Mouse (Mus musculus): ENCODE measurements at regions not wholly inside any gene's neighbourhood (a gene's known extent, or its start where the extent isn't known, plus 50 kb on each side); places are given as distances from the start of the nearest gene placed in this dataset.

DNA sequence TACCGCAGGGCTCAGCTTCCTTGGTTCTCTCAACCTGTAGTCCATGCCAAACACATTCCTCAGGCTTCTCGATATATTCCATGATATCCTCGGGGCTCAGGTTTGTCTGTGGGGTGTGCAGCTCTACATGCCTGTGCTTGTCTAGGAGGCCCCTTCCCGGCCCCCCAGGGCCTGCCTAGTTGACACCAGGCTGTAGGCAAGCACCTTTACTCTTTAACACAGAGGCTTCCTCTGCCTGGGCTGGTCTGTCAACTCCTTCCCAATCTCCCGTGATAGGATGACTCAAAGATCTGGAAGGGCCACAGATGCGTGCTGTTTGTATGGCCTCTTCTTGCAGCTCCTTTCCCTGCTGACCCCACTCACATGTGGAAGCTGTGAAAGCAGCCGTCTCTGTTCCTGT is 150.4 kb upstream of the Adam6b start:
- Histone ChIP-seq H3K27me3 (ENCODE audit: insufficient read depth, low read length) (no peaks in the 10 kb centered on the region), H3K4me3 (ENCODE audit: low read depth, low read length) (no peak overlapping the region), H3K4me1 (ENCODE audit: insufficient read depth, low read depth, low read length) (no peaks in the 10 kb centered on the region), H3K9me3 (replicated peaks) (peaks cover 38% of the 10 kb centered on the region), H3K36me3 (replicated peaks) (no peaks in the 10 kb centered on the region)
- DNase-seq (ENCODE audit: low spot score), result no peak
- ATAC-seq (ENCODE audit: extremely low read depth, insufficient number of reproducible peaks, low FRiP score, poor library complexity, severe bottlenecking), result no peak
- TF ChIP-seq GATA2 (IDR thresholded peaks at IDR 0.05; ENCODE audit: borderline replicate concordance, low read depth, low read length) (no peak), POLR2AphosphoS5 (IDR thresholded peaks at IDR 0.05; ENCODE audit: insufficient replicate concordance, low read depth, low read length) (no peak), CTCF (IDR thresholded peaks at IDR 0.05; ENCODE audit: low read depth, low read length) (no peak), TAL1 (conservative IDR thresholded peaks at IDR 0.05; ENCODE audit: low read depth, low read length) (no peak), GATA1 (IDR thresholded peaks at IDR 0.05; ENCODE audit: borderline replicate concordance, low read length) (no peak)

DNA sequence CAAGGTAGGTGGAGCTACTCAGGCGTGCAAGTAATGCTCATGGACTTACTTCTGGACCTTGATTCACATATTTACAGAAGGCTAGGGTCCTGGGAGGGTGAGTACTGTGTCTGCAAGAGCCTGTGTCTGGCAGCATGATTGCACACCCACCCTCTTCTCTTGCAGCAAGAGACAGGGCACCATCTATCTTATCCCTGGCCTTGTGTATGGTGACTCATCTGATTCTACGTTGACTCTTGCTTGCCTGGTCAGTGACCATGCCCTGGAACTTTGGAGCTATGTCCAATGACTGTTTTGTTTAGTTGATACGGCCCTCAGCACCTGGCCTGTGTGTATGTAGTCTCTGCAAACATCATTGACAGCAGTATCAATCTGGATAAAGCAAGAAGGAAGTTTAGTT is 148.3 kb upstream of the Adam6b start:
- H3K36me3 ChIP-seq (replicated peaks), result no peaks in the 10 kb centered on the region
- H3K9me3 ChIP-seq (replicated peaks), result peaks cover 22% of the 10 kb centered on the region
- H3K27me3 ChIP-seq (ENCODE audit: insufficient read depth, low read length), result no peaks in the 10 kb centered on the region
- no peaks in the 10 kb centered on the region for H3K4me1 ChIP-seq (ENCODE audit: insufficient read depth, low read depth, low read length)
- no peak overlapping the region for H3K4me3 ChIP-seq (ENCODE audit: low read depth, low read length)
- TF ChIP-seq CTCF (IDR thresholded peaks at IDR 0.05; ENCODE audit: low read depth, low read length) (no peak), GATA2 (IDR thresholded peaks at IDR 0.05; ENCODE audit: borderline replicate concordance, low read depth, low read length) (no peak), GATA1 (IDR thresholded peaks at IDR 0.05; ENCODE audit: borderline replicate concordance, low read length) (no peak), TAL1 (conservative IDR thresholded peaks at IDR 0.05; ENCODE audit: low read depth, low read length) (no peak), POLR2AphosphoS5 (IDR thresholded peaks at IDR 0.05; ENCODE audit: insufficient replicate concordance, low read depth, low read length) (no peak)
- DNase-seq (ENCODE audit: low spot score), result no peak
- no peak for ATAC-seq (ENCODE audit: extremely low read depth, insufficient number of reproducible peaks, low FRiP score, poor library complexity, severe bottlenecking)

DNA sequence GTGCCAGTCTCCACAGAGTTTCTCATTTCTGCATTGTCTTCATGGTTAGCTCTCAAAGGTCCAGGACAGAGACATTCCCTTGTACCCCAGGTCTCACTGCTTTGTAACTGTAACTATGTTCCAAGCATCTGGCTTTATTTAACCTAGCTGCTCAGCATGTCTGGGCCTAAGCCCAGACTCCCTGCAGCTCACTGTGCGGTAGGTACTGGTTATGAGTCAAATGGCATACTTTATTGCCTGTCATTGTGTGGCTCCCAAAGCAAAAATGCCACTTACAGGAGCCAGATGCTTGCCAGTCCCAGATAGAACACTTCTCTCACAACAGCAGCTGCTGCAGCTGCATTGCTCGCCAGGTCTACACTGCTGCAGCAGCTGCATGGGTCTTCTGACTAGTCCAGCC is 134.2 kb upstream of the Adam6b start:
- DNase-seq (ENCODE audit: low spot score), result no peak
- TF ChIP-seq CTCF (IDR thresholded peaks at IDR 0.05; ENCODE audit: low read depth, low read length), result no peak
- TF ChIP-seq GATA2 (IDR thresholded peaks at IDR 0.05; ENCODE audit: borderline replicate concordance, low read depth, low read length), result no peak
- no peak for TF ChIP-seq POLR2AphosphoS5 (IDR thresholded peaks at IDR 0.05; ENCODE audit: insufficient replicate concordance, low read depth, low read length)
- no peak for TF ChIP-seq TAL1 (conservative IDR thresholded peaks at IDR 0.05; ENCODE audit: low read depth, low read length)
- no peak for TF ChIP-seq GATA1 (IDR thresholded peaks at IDR 0.05; ENCODE audit: borderline replicate concordance, low read length)
- Histone ChIP-seq H3K4me1 (ENCODE audit: insufficient read depth, low read depth, low read length) (no peaks in the 10 kb centered on the region), H3K27me3 (ENCODE audit: insufficient read depth, low read length) (no peaks in the 10 kb centered on the region), H3K4me3 (ENCODE audit: low read depth, low read length) (no peak overlapping the region), H3K9me3 (replicated peaks) (peaks cover 27% of the 10 kb centered on the region), H3K36me3 (replicated peaks) (no peaks in the 10 kb centered on the region)
- ATAC-seq (ENCODE audit: extremely low read depth, insufficient number of reproducible peaks, low FRiP score, poor library complexity, severe bottlenecking), result no peak

DNA sequence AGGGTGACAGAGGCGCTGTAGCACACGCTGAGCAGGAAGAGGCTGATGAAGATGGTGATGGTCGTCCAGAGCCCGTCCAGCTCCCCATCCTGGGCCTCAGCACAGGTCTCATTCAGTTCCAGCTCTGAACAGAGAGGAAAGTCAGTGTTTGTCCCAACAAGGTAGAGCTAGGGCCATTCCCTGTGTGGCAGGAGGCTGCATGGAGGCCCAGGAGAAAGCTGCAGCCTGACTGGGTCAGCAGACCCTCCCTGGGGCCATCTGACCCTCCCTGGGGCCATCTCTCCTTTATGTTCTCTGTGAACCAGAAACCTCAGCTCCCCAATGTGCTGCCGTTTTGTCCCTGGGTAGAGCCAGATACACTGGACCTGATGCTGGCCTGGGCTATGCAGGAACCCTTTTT is 131.2 kb upstream of the Adam6b start:
- ATAC-seq (ENCODE audit: extremely low read depth, insufficient number of reproducible peaks, low FRiP score, poor library complexity, severe bottlenecking), result no peak

DNA sequence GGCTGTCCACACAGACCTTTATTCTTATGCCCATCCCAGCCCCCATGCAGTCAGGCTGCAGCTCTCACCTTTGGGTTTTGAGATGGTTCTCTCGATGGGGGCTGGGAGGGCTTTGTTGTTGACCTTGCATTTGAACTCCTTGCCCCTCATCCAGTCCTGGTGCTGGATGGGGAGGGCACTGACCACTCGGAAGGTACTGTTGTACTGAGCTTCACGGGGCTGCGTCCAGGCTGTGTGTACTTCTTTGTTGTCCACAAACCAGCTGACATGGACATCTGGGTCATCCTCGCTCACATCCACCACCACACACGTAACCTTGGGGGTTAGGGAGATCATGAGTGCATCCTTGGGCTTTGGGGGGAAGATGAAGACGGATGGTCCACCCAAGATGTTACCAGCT is 129.3 kb upstream of the Adam6b start:
- DNase-seq (ENCODE audit: low spot score) (no peak), ATAC-seq (ENCODE audit: extremely low read depth, insufficient number of reproducible peaks, low FRiP score, poor library complexity, severe bottlenecking) (no peak)
- H3K36me3 ChIP-seq (replicated peaks), result no peaks in the 10 kb centered on the region
- no peaks in the 10 kb centered on the region for H3K4me1 ChIP-seq (ENCODE audit: insufficient read depth, low read depth, low read length)
- H3K27me3 ChIP-seq (ENCODE audit: insufficient read depth, low read length), result no peaks in the 10 kb centered on the region
- TF ChIP-seq TAL1 (conservative IDR thresholded peaks at IDR 0.05; ENCODE audit: low read depth, low read length) (no peak), GATA2 (IDR thresholded peaks at IDR 0.05; ENCODE audit: borderline replicate concordance, low read depth, low read length) (no peak), GATA1 (IDR thresholded peaks at IDR 0.05; ENCODE audit: borderline replicate concordance, low read length) (no peak), CTCF (IDR thresholded peaks at IDR 0.05; ENCODE audit: low read depth, low read length) (no peak), POLR2AphosphoS5 (IDR thresholded peaks at IDR 0.05; ENCODE audit: insufficient replicate concordance, low read depth, low read length) (no peak)
- no peak overlapping the region for H3K4me3 ChIP-seq (ENCODE audit: low read depth, low read length)
- H3K9me3 ChIP-seq (replicated peaks), result peaks cover 58% of the 10 kb centered on the region

More for the DNA sequence above, 131.2 kb upstream of the Adam6b start:
- Histone ChIP-seq H3K9me3 (replicated peaks) (peaks cover 41% of the 10 kb centered on the region), H3K4me3 (ENCODE audit: low read depth, low read length) (no peak overlapping the region), H3K4me1 (ENCODE audit: insufficient read depth, low read depth, low read length) (no peaks in the 10 kb centered on the region), H3K36me3 (replicated peaks) (no peaks in the 10 kb centered on the region), H3K27me3 (ENCODE audit: insufficient read depth, low read length) (no peaks in the 10 kb centered on the region)
- TF ChIP-seq GATA2 (IDR thresholded peaks at IDR 0.05; ENCODE audit: borderline replicate concordance, low read depth, low read length) (no peak), POLR2AphosphoS5 (IDR thresholded peaks at IDR 0.05; ENCODE audit: insufficient replicate concordance, low read depth, low read length) (no peak), GATA1 (IDR thresholded peaks at IDR 0.05; ENCODE audit: borderline replicate concordance, low read length) (no peak), CTCF (IDR thresholded peaks at IDR 0.05; ENCODE audit: low read depth, low read length) (no peak), TAL1 (conservative IDR thresholded peaks at IDR 0.05; ENCODE audit: low read depth, low read length) (no peak)
- no peak for DNase-seq (ENCODE audit: low spot score)

DNA sequence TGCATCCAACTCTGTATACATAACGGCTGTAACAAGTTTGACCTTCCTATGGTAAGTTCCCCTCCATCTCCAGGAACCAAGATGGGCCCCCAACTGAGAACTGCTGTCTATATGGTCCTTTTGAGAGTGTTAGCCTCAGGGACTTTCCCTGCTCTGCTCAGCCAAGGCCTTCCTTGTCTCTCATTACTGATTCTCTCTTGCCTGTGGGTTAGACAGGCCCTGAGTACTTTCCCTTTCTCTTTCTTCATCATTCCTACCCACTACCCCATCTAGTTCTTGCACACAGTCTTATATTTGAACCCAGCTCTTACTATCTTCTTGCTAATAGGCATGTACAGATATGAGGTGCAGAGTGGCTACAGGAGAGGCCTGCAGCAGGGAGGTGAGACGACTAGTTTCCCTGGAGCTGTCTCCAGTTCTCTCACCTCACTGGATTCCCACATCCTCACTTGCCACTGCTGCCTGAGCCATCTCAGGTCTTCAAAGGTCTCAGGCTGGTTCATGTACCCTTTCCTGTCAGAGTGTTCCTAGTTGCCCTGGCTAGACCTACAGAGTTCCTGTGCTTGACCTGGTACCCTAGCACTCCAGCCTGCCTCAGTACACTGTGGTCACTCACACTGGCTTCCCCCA is 126.8 kb upstream of the Adam6b start:
- H3K9me3 ChIP-seq (replicated peaks), result peaks cover 49% of the 10 kb centered on the region
- DNase-seq (ENCODE audit: low spot score), result no peak
- H3K27me3 ChIP-seq (ENCODE audit: insufficient read depth, low read length), result no peaks in the 10 kb centered on the region
- no peaks in the 10 kb centered on the region for H3K36me3 ChIP-seq (replicated peaks)
- H3K4me3 ChIP-seq (ENCODE audit: low read depth, low read length), result no peak overlapping the region
- ATAC-seq (ENCODE audit: extremely low read depth, insufficient number of reproducible peaks, low FRiP score, poor library complexity, severe bottlenecking), result no peak
- TF ChIP-seq GATA1 (IDR thresholded peaks at IDR 0.05; ENCODE audit: borderline replicate concordance, low read length), result no peak
- TF ChIP-seq POLR2AphosphoS5 (IDR thresholded peaks at IDR 0.05; ENCODE audit: insufficient replicate concordance, low read depth, low read length), result no peak
- TF ChIP-seq GATA2 (IDR thresholded peaks at IDR 0.05; ENCODE audit: borderline replicate concordance, low read depth, low read length), result no peak
- no peak for TF ChIP-seq TAL1 (conservative IDR thresholded peaks at IDR 0.05; ENCODE audit: low read depth, low read length)
- TF ChIP-seq CTCF (IDR thresholded peaks at IDR 0.05; ENCODE audit: low read depth, low read length), result no peak
- H3K4me1 ChIP-seq (ENCODE audit: insufficient read depth, low read depth, low read length), result no peaks in the 10 kb centered on the region

Measured in G1E (cell line).